Mouse (Mus musculus) CH12F3 (cell line): ENCODE measurements around the gene Fsip1.
"Not testable (repeated sequence)": the region's sequence is repeated elsewhere in the genome, so short reads cannot be mapped to it uniquely, and the experiment has no call there.

Experiments
- in situ Hi-C: fragments of 300-500 bp; cut with MboI; formaldehyde crosslinking; loops from 2 replicates; pipeline ENCODE4 v1.14.3; 2020; ENCODE audit warnings: low sequenced_read_pairs

Fsip1 gene

GRCm38 (mm10) chr2:118179873-118180585, 76.7 kb downstream of the Fsip1 start:
- in situ Hi-C loops: no loop called here

DNA sequence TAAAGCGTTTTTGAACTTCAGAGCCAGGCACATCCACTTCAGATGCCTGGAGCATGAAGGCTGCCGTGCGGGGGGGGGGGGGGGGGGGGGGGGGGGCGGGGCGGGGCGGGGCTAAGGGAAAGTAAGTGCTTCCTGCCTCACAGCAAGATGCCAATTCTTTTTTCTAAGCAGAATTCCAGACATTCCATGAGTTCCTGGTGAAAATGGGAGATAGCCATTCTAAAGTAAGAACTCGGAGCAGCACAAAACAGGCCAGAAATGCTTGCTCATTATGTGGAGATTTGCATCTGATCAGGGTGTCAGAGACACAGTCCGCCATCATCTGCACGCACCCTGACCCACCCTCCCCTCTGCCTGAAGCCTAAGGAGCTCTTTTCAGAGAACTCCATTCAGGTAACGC, 77.3 kb downstream of the Fsip1 start:
- in situ Hi-C loops: no loop called here

GRCm38 (mm10) chr2:118174558-118175383, 82.0 kb downstream of the Fsip1 start:
- in situ Hi-C loops: no loop called here

DNA sequence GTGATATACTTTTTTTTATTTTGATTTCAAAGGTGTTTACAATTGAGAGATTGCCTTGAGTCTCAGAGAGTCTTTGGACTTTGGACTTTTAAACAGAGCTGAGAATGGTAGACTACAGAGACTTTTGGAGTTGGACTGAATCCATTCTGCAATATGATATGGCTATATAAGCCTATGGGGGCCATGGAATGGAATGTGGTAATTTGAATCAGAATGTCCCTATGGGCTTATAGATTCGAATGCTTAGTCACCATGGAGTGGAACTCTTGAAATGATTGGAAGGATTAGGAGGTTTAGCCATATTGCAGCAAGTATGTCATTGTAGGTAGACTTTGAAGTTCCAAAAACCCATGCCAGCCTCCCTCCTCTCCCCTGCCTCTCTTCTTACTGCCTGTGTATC, 88.5 kb downstream of the Fsip1 start:
- in situ Hi-C loops: no loop called here

- in situ Hi-C loops: no loop called here
Measured at GRCm38 (mm10) chr2:118167731-118168130, 89.0 kb downstream of the Fsip1 start.

DNA sequence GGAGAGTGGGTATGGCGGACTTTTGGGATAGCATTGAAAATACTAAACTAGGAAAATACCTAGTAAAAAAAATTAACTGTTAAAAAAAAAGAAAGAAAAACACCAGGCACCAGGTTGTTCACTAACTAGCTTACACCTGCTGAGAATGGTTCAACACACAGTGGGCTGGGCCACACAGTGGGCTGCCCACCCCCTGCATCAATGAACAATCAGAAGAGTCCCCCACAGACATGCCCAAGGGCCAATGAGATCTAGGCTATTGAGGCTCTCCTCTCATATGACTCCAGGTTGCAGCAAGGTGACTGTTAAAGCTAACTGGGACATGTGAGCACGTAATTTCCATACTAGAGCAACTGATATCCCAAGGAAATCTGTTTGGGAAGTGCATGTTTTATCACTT, 91.1 kb downstream of the Fsip1 start:
- in situ Hi-C loops: no loop called here

DNA sequence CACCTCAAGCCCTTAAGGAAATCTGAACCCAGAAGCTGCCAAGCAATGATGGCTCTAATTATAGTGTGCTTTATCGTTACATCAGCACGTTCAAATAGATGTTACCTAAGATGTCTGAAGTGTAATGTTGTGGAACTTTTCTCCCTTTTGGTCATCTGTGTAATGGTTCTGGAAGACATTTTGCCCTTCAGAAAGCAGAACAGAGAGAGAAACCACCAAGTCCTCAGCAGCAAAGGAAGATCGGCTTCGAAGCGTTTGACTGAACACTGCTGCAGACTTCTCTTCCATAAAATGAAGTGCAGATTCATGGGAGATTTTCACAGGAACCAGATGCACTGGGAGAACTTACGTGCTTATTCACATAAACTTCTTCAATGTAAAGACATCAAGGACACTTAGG, 92.6 kb downstream of the Fsip1 start:
- in situ Hi-C loops: no loop called here

GRCm38 (mm10) chr2:118162486-118162885, 94.3 kb downstream of the Fsip1 start:
- in situ Hi-C loops: no loop called here

DNA sequence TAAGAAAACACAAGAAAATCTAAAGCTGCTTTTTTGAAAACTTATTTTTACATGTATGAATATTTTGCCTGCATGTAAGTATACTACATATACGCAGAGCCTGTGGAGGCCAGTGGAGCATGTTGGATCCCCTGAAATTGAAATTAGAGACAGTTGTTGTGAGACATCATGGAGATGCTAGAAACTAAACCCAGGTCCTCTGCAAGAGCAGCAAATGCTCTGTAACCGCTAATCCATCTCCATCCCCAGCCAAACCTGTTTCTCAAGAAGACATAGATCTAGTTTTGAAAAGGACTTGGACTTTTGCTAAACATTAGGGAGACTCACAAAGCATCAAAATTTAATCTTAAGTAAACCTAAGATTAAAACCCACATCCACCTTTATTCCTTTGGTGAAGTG, 95.8 kb downstream of the Fsip1 start:
- in situ Hi-C loops: no loop called here

GRCm38 (mm10) chr2:118160547-118160946, 96.2 kb downstream of the Fsip1 start:
- in situ Hi-C loops: no loop called here

GRCm38 (mm10) chr2:118159126-118159525, 97.6 kb downstream of the Fsip1 start:
- in situ Hi-C loops: no loop called here

GRCm38 (mm10) chr2:118158095-118158494, 98.7 kb downstream of the Fsip1 start:
- in situ Hi-C loops: no loop called here

DNA sequence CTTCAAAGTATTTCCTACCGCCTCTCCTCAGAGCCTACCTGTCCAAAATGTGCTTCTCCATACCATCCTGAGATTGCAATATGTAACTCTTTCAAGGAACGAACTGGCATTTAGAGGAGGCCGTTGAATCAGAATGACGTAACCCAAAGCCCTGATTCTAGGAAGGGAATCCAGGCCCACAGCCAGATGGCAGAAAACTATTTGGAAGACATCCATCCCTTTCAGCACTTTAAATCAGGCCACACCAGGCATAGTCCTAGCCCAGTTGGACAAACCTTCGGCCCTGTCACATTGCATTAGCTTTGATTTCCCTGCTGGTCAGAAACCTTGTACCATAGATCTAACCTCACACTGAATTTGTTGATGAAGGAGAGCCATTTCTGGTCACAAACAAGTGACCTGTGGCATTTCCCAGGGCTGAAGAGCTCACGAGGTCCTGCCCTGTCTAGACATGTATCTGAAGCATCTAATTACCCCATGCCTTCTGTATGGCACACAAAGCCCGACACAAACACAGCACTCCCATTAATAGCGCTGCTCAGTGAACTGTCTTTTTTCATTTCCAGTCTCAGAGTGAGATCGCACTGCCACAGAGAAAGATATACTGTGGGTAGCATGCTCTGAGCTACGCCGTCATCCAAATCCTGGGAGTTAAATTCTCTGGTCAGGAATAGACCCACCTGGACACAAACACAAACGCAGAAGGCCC, 106.8 kb downstream of the Fsip1 start:
- in situ Hi-C loops: no loop called here

DNA sequence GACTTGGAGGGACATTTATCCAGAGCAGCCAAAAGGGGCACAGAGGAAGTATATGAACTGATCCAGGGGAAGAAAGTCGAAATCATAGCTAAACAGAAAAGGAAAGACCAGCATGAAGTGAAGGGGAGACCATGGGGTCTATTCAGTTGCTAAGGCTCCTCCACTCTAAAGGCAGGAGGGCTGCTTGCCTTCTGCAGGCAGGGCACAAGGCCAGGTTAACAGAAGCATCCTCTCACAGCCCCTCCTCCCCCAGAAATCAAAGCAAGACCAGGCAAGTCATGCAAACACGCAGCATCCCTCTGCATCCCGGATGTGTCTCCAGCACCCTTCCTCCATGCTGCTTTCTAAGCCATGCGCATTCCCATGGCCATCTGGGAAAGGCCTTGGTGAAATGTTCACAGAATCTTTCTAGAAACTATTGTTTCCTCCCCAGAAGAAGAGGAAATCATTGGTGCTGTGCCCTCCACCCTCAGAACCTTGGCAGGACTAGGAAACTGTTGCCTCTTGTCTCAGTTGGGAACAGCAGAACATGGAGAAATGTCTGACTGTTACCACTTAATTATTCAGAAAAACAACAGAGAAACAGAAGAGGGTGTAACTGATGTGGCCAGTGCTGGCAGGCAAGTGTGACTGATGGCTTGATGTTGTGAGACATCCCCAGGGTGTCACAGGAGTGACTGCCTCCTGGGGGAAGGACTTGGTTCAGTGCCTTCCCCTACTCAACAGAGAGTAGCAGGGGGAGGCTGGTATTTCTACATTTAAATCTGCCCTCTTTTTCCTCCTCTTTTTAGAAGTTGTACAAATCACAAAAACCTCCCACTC, 108.2 kb downstream of the Fsip1 start:
- in situ Hi-C loops: no loop called here

DNA sequence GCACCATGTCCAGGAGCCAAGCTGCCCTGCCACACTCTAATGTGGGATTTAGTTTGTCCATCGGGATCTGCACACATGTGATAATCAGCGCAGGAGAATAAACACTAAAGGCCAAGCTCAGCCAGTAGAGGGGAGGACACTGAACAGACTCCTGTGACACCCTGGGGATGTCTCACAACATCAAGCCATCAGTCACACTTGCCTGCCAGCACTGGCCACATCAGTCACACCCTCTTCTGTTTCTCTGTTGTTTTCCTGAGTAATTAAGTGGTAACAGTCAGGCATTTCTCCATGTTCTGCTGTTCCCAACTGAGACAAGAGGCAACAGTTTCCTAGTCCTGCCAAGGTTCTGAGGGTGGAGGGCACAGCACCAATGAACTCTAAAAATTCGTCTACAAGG, 109.0 kb downstream of the Fsip1 start:
- in situ Hi-C loops: not testable (repeated sequence)

- in situ Hi-C loops: no loop called here
Measured at GRCm38 (mm10) chr2:118141651-118142050, 115.1 kb downstream of the Fsip1 start.

DNA sequence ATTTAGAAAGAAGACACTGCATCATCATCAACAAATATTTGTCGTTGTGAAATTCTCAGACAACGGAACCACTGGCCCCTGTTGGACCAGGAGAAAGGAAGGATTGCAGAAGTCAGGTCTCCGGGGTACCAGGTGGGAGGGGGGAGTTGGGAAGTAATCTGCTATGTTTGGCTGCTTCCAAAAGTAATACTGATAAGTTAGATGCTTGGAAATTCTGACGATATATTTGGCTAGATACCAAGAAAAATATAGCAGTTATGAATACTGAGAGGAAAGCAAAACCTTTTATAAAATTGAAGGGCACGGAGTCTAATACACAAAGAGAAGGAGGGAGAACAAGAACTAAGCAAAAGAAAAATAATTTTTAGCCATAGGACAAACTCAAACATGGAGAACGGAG, 117.5 kb downstream of the Fsip1 start:
- in situ Hi-C loops: no loop called here

DNA sequence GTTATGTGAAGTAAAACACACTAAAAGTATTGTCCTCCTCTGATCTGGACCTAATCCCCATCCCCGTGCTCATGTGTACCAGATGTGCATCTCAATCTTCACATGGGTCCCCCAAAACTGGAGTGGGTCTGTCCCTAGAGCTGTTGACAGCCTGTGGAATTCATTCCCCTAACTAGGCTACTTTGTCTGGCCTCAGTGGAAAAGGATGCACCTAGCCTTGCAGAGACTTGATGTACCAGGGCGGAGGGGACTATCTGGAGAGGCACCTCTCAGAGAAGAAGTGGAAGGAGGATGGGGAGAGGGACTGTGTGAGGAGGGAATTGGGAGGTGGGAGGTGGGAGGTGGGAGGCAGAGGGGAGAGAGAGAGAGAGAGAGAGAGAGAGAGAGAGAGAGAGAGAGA, 119.0 kb downstream of the Fsip1 start:
- in situ Hi-C loops: no loop called here

- in situ Hi-C loops: no loop called here
Measured at GRCm38 (mm10) chr2:118137071-118137470, 119.7 kb downstream of the Fsip1 start.

- in situ Hi-C loops: no loop called here
Measured at GRCm38 (mm10) chr2:118128313-118128712, 128.5 kb downstream of the Fsip1 start.
